Mouse (Mus musculus): ENCODE measurements at regions not wholly inside any gene's neighbourhood (a gene's known extent, or its start where the extent isn't known, plus 50 kb on each side); places are given as distances from the start of the nearest gene placed in this dataset.

- DNase-seq: no peak
Observed at GRCm38 (mm10) chr10:37206986-37207385, 68.3 kb upstream of the Marcks start.

GRCm38 (mm10) chr10:37206546-37206945, 67.8 kb upstream of the Marcks start:
- no peak for DNase-seq

- no peak for DNase-seq
Observed at GRCm38 (mm10) chr10:37203709-37204108, 65.0 kb upstream of the Marcks start.

GRCm38 (mm10) chr10:37194798-37195453, 56.2 kb upstream of the Marcks start:
- DNase-seq: peak; percentile 29

GRCm38 (mm10) chr10:37194131-37194797, 55.5 kb upstream of the Marcks start:
- DNase-seq: no peak

- no peak for DNase-seq
Observed at GRCm38 (mm10) chr10:37192661-37193060, 53.9 kb upstream of the Marcks start.

GRCm38 (mm10) chr10:37190092-37190491, 51.4 kb upstream of the Marcks start:
- DNase-seq: peak; percentile 83

Measured in layer of hippocampus, adult 9-11 months (tissue).